ENCODE assay signal across 9 mouse cellular contexts in the genomic region with DNA sequence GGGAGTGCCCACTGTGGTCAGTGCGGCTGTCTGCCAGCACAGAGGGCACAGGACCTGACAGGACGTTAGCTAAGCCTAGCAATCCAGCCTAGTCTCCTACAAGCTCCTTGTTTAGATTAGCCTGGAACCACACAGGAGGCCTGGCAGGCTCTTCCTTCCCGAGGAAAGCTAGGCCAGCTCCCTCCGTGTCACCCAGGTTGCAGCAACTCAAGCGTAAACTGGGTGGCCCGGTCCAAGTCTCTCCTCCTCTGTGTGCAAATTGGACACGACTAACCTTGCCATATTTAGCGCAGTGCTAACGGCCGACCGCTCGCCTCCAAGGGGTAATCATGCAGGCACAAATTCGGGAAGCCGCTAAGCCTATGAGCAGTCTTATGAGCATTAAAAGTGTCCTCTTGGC.
A peak's percentile ranks its signal among the peaks of the same experiment; 100 is the strongest.
DNase-seq lines count a peak whose midpoint lies in the region; ATAC-seq lines count a peak whose summit lies in the region.
"Had no signal": no experiment of that assay in that cellular context is flagged by ENCODE, and none has a peak within 500 bp of the region (broad histone marks: within the 10 kb centered on the region; RNA-seq: fewer than 3 reads in every experiment).

No protein-coding gene starts in this region.

- H3K27me3 ChIP-seq in embryonic facial prominence, embryonic 12.5 days = no peaks in the 10 kb centered on the region
- no peaks in the 10 kb centered on the region for H3K27me3 ChIP-seq in intestine, embryonic 16.5 days (replicated peaks; ENCODE audit: control insufficient read depth, insufficient read depth, low read length)
- H3K27me3 ChIP-seq in midbrain, embryonic 11.5 days (ENCODE audit: control insufficient read depth, insufficient read depth, low read length) = no peaks in the 10 kb centered on the region; the same call in 1 of the 2 replicates

- H3K9me3 ChIP-seq in embryonic facial prominence, embryonic 12.5 days = no peaks in the 10 kb centered on the region
- H3K9me3 ChIP-seq in intestine, embryonic 16.5 days (ENCODE audit: control insufficient read depth, low read length) = no peaks in the 10 kb centered on the region
- H3K9me3 ChIP-seq in midbrain, embryonic 11.5 days (ENCODE audit: control insufficient read depth, low read length) = no peaks in the 10 kb centered on the region

- H3K4me1 ChIP-seq in embryonic facial prominence, embryonic 12.5 days = peaks cover 44% of the 10 kb centered on the region
- peaks cover 27% of the 10 kb centered on the region for H3K4me1 ChIP-seq in intestine, embryonic 16.5 days (ENCODE audit: control insufficient read depth, insufficient read depth, low read length)
- H3K4me1 ChIP-seq in midbrain, embryonic 11.5 days (ENCODE audit: control insufficient read depth, insufficient read depth, low read length) = peaks cover 35% of the 10 kb centered on the region

- ATAC-seq in embryonic facial prominence, embryonic 12.5 days (ENCODE audit: insufficient number of reproducible peaks, insufficient read depth, low FRiP score, low TSS enrichment) = no peak
- ATAC-seq in intestine, embryonic 16.5 days = no peak
- no peak for ATAC-seq in midbrain, embryonic 11.5 days (ENCODE audit: low FRiP score)

- no peak overlapping the region for H3K4me2 ChIP-seq in embryonic facial prominence, embryonic 12.5 days (replicated peaks)
- no peak overlapping the region for H3K4me2 ChIP-seq in intestine, embryonic 16.5 days (ENCODE audit: low read depth, low read length)
- H3K4me2 ChIP-seq in midbrain, embryonic 11.5 days = peak overlapping the region; percentile 7; the same call in 1 of the 2 replicates

- no peak overlapping the region for H3K4me3 ChIP-seq in embryonic facial prominence, embryonic 12.5 days
- H3K4me3 ChIP-seq in intestine, embryonic 16.5 days (ENCODE audit: low read length) = no peak overlapping the region
- H3K4me3 ChIP-seq in midbrain, embryonic 11.5 days (ENCODE audit: low read depth, low read length) = no peak overlapping the region

- no peak overlapping the region for H3K9ac ChIP-seq in embryonic facial prominence, embryonic 12.5 days
- no peak overlapping the region for H3K9ac ChIP-seq in intestine, embryonic 16.5 days (ENCODE audit: low read depth, low read length)
- H3K9ac ChIP-seq in midbrain, embryonic 11.5 days (ENCODE audit: low read length) = no peak overlapping the region
- H3K9ac ChIP-seq: liver, embryonic 14.5 days had no signal

- peak overlapping the region; percentile 46; the same call in 1 of the 2 replicates for H3K27ac ChIP-seq in embryonic facial prominence, embryonic 12.5 days
- peak overlapping the region; percentile 39; the same call in 1 of the 2 replicates for H3K27ac ChIP-seq in intestine, embryonic 16.5 days (ENCODE audit: low read length)
- H3K27ac ChIP-seq in midbrain, embryonic 11.5 days (ENCODE audit: low read depth, low read length) = peak overlapping the region; percentile 31; the same call in 1 of the 2 replicates
- H3K27ac ChIP-seq: liver, embryonic 14.5 days had no signal

- peaks cover 10% of the 10 kb centered on the region; the same call in 1 of the 2 replicates for H3K36me3 ChIP-seq in embryonic facial prominence, embryonic 12.5 days
- no peaks in the 10 kb centered on the region for H3K36me3 ChIP-seq in intestine, embryonic 16.5 days (ENCODE audit: control insufficient read depth, insufficient read depth, low read length)
- H3K36me3 ChIP-seq in midbrain, embryonic 11.5 days (ENCODE audit: control insufficient read depth, insufficient read depth, low read length) = no peaks in the 10 kb centered on the region

- DNase-seq in embryo, embryonic 10 days (ENCODE audit: low spot score) = peak; percentile 38
- DNase-seq in embryo, embryonic 10.5 days (ENCODE audit: low spot score) = no peak
- DNase-seq in midbrain, embryonic 11.5 days (ENCODE audit: low spot score, missing footprints) = no peak
- no peak for DNase-seq in frontal cortex, postnatal 36 days (ENCODE audit: low spot score in 2 of 2)
- DNase-seq in right cerebral cortex, adult 18-20 months = no peak
- no peak for DNase-seq in urinary bladder, postnatal 14 days (ENCODE audit: low spot score)

- WGBS in embryonic facial prominence, embryonic 12.5 days = 75% methylated on average over 14 of the region's 14 CpGs
- 69% methylated on average over 14 of the region's 14 CpGs for WGBS in intestine, embryonic 16.5 days
- WGBS in midbrain, embryonic 11.5 days = 65% methylated on average over 14 of the region's 14 CpGs
